Mouse (Mus musculus) gastrocnemius, postnatal 25 days (tissue): ENCODE results near the gene Fyn. TPM values are rescaled to one million over a fixed set of nuclear protein-coding genes. Genes with fewer than 3 reads are reported as not detected.
A peak's percentile ranks its signal among the peaks of the same experiment; 100 is the strongest.

Source experiments
- DNase-seq: peaks from one replicate; pipeline ENCODE4 v3.0.0; 2022
- total RNA-seq, 2 experiments: library from RNA; stranded (reverse); gene quantifications; 1 replicate in 1 of 2; 2 replicates in 1 of 2; pipeline ENCODE4 v1.2.3; 2021

Fyn gene
- total RNA-seq, 2 experiments from 2014 or later, result 7.1 to 9.8 TPM

DNA sequence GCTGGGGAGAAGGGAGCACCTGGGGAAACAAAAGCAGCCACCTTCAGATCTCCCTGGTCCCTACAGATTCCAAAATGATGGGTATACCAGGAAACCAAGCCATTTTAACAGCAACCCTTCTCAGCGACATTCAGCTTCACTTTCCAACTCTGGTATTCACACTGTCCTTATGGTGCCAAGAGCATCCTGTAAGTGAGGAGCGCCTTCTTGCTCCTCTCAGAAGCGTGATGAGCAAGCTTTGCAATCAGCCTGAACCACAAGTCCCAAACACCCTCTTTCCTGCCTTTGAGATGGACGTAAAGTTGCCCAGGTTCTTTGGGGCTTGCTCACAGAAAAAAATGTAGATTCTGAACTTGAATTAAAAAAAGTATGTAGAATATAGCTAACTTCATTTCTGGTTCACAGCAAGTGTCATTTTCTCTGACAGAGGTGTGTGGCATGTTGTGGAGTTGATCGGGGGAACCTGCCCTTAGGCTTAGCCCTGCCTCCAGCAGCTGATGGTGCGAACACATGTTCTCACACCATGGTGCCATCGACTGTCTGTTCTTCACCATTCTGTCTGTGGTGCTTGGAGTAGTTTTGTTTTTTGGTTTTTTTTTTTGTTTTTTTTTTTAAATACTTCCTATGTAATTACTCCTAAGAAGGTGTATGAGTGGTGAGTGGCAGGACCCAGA lies 102.5 kb downstream of the Fyn start:
- DNase-seq, result no peak

DNA sequence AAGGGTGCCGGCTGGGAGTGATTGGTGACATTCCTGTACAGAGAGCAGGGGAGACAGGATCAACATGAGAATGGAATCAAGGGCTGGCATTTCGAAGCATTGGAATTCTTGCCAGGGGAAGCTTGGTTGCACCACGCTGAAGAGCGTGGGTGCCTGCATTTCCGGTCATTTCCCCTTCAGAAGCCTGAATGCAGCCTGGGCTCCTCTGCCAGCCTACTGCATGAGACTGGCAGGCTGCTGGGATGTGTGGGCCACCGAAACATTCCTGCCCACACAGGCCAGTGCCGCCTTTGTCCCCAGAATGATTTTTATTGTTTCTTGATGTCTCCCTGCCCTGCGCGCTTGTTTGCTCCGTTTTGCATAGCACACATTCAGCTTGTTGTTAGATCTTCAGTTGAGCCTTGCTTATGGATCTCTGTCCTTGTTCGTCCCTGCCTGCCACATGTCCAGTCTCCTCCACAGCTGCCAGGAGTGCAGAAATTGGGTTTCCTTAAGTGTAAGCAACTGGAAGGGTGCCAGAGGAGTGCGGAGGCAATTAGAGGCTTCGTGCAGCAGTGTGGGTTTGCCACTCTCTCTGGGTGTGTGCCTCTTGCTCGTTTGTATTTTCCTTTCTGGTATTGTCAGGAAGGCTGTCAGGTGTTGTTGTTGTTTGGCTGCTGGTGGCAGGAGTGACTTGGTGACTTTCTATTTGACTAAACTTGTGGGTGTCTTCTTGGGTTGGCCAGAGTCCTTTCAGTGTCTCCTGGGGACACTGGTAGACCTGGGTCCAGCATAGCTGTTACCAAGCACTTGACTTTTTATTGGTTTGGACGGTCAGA lies 103.3 kb downstream of the Fyn start:
- peak; percentile 40 for DNase-seq

DNA sequence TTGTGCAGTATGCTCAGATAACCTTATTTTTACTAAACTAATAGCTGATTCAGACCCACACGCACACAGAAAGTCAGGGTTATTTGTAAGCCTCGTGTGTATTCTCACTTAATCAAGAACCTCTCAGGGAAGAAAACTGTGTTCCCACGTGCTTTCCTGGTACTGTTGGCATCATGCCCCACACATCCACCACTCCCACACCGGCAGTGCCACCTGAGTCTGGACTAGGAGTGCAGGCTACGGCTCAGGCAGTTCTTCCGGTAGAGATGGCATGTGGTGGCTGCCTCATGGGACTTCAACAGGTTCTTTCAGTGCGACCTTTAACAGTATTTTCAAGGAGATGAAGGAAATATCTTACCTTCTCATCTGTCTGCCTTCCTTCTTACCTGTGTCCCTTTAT lies 104.3 kb downstream of the Fyn start:
- DNase-seq, result no peak

DNA sequence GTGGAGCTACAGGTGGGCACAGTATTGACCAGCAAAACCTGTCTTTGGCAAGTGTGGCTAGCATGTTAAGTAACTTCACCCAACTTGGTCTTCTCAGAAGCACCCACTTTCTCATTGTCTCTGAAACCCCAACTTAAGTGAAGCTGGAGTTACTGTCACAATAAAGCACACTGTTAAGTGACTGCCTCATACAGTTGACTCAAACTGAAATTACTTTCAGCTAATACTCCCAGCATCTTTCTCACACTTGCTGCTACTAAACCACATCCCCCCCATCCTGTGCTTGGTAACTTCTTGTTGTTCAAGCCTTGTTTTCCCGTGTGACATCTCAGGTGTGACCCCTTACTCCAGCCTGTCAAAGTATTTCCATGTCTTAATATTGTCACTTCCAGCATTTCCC lies 110.7 kb downstream of the Fyn start:
- no peak for DNase-seq

DNA sequence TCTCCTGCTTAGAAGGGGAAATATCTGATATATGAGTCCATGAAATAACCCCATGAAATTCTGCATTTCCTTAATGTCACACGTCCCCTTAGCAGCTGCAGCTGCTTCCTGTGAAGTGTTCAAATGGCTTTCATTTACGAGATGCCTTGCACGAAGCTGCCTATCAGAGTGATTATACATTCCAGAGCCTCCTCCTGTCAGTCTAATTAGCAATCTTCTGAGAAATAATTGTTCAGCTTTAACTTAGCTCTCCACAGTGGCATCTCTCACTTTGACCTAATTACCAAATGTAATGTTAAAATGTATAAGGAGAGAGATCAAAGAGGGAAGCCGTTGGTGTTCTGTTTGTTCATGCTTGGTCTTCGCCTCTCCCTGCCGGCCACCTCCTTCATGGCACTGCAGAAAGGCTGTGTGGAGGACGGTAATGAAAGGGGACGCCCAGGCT lies 115.7 kb downstream of the Fyn start:
- DNase-seq, result no peak

DNA sequence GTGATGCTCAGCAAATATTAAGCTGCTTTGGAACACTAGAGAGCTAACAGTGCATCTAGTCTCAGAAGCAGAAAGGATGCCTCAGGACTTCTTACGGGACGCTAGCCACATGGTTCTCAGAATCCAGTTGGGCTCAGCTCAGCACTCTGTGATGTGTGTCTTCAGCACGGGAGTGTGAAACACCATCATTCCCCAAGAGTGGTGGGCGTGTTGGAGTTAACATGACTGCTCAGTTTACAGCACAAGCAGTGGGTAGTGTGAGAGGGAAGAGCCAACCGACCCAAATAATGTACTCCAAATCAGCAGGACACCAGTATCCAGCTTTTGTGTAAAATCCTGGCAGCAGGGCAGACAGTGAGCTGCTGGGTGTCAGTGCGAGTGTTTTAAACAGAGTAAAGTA lies 116.2 kb downstream of the Fyn start:
- DNase-seq, result no peak

DNA sequence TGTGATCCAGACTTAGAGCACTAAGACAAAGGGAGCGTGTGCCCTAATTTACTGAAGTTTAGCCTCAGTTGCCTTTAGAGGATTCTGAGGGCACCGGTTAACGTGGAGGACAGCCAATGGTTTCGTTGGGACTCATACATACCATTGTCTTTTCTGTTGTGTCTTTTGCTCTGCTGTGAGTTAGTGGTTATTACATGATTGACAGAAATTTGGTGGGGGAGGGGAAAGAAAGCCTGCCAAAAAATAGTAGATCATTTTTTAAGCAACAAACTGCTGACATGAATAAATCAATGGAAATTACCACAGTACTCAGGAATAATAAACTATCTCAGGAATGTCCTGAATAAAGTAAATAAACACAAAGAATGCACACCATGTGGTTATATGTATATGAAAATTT lies 117.3 kb downstream of the Fyn start:
- DNase-seq, result no peak

DNA sequence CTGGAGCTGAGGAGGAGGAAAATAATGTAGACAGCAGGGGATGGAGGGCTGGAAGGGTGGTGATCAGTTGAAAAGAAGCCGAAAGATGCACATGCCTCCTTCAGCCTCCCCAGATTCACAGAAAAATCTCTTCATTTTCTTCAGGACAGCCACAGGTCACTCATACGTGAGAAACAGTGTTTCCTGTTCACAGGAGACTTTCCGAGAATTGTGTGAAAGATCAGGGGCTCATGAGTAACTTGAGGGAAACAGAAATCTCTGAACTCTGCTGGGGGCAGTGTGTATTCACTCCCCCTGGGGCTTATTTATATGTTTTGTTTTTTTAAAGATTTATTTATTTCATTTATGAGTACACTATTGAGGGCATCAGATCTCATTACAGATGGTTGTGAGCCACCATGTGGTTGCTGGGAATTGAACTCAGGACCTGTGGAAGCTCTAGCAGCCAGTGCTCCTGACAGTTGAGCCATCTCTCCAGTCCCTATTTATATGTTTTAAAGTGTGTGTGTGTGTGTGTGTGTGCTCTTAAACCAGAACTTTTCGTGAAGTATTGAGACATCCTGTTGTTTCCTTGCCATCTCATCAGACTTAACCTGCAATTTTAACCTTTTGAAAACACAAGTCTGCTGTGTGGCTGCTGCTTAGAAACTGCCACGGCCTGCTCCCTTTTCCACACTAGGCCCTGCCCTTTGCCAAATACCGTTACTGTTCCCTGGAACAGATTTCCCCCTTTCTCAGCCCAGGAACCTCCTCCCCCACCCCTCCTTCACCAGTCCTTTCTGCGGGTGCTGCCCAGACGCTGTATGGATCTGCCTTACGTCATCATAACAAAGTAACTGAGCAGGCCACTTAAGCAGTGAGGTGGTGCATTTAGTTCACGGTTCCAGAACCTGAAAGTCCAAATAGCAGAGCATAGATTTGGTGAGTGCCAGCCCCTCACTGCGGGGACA lies 118.1 kb downstream of the Fyn start:
- DNase-seq, result no peak

DNA sequence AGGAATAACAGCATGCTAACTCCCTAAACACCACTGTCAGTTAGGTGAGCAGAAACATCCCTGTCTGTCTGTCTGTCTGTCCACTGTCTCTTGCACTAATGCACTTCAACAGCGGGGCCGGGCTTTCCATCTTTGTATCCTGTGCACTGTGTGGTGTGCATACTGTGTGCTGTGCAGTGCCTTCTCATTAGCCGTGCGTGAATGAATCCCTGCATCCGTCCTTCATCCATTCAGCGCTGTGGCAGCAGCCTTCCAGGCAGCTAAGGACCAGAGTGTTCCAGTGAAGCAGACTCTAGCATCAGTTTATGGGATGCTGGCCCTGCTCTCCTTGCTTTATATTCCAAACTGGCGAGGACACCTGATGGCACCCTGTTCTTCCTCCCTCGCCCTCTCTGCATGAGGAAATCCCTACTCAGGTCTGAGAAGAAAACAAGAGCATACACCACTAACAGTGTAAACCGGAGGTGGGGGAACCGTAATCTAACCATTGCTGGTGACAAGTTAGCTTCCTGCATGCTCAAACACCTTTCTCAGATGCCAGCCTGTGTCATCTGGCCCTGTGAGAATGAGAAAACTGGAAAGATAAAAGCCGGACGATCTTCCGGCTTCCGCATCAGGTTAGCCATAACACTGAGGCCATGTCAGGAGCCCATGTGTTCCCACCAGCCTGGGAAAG lies 119.2 kb downstream of the Fyn start:
- DNase-seq, result no peak

DNA sequence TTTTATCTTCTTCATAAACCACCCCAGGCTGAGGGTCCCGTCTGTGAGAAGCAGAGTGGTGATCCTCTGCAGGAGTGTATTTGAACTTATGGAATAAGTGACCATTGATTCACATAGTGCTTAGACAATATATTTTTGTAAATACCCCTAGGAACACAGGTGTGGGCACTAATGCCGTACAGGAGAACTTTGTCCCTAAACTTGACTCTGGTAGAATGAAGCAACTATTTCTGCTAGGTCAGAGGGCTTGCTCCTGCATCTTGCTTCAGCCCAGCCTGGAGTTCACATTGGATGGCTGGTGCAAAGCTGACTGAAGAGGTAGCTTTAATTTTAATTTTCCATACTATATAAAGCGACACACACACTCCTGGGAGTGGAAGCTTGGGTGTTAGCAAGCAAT lies 119.9 kb downstream of the Fyn start:
- no peak for DNase-seq

DNA sequence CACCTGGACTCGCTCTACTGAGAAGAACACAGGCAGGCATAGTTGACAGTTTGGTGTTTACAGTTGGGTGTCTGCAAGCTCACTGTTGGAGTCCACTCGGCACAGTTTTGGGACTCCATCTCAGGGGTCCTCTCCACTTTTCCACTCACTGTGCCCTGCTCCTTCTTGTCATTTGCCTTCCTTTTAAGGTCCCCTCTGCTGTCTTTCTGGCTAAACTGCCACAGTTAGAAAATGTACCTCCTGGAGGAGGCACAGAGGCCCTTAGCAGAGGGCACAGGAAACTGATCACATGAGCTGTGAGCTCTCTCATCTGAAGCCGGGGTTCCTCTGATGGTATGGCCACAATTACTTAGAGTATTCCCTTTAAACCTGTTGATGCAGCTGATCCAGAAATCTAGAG lies 120.3 kb downstream of the Fyn start:
- no peak for DNase-seq

DNA sequence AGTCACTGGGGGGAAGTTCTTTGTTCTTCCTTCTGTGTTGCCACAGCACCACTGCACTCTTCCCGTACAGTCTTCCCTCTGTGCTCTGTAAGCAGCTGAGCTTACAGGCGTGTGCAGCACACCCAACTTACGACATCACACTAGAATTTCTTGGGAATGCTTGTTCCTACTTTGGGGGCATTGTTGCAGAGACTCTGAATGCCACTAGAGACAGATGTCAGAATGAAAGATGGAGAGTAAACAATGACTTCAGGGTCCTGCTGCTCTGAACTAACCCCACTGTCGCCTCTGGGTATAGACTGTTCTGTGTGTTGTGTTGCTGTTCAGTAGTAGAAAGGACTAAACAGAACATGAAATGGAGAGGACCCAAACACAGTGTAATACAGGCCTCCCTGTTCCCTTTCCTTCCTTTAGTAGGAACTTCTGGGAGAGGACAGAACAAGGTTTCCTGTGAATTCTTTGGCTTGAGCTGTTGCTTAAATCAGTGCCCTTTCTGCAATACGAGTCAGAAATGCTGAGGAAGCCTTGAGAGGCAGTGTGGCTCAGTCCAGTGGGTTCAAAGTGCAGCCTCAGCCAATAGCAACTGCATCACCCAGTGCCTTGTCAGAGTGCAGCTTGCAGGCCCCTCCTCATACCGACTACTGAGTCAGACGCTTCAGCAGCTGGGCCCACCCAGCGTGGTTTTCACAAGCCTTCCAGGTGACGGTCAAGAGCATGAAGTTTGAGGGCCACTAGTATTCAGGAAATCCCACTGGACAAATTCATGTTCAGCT lies 121.9 kb downstream of the Fyn start:
- no peak for DNase-seq

DNA sequence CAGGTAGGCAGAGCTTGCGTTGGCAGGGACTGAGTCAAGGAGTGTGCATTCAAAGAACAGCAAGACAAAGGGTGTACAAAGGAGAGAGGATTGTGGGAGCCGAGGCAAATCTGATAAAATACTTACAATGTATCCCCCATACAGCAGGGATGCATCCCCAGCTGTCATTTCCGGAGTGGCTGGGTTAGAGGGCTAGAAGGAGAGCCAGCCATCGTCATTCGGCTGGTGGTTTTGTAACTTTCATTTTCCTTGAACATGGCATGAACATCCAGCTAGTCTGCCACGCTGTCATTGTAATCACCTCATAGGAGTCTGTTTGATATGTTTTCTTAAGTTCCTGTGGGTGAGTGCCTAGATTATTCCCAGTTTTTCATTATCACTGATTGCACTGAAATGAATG lies 123.5 kb downstream of the Fyn start:
- DNase-seq, result no peak

DNA sequence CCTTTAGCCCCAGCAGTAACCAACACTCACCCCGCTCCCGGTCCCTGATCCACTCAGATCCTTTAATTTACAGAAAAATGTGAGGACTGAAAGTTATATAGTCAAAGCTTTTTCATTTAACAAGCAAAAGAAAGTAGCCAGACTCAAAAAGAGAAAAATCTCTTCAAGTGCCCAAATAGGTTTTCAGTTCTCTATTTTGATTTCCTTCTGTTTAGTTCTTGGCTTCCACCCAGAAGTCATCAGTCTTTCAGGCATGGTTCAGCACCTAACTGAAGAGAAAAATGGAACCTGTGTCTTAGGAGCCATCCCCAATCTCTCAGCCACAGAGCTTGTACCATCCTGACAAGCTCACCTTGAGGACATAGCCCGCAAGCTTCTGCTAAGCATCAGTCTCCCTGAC lies 124.4 kb downstream of the Fyn start:
- no peak for DNase-seq

DNA sequence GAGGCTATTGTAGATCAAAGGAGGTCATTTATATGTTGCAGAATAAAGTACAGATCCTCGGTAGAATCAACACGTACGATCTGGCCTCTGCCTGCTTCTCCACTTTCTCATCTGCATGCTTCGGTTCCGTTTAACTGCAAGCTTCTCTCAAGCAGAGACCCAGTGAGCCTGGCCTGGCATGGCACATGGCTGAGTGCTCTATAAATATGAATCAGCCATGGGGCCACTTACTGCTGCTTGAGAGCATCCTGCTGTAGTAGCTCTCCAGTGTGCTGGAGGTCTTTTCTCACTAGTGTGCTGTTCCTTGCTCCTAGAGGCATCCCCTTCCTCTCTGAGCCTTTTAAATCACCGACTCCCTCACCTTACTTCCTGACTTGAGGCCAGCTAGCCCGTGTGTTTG lies 130.0 kb downstream of the Fyn start:
- no peak for DNase-seq

DNA sequence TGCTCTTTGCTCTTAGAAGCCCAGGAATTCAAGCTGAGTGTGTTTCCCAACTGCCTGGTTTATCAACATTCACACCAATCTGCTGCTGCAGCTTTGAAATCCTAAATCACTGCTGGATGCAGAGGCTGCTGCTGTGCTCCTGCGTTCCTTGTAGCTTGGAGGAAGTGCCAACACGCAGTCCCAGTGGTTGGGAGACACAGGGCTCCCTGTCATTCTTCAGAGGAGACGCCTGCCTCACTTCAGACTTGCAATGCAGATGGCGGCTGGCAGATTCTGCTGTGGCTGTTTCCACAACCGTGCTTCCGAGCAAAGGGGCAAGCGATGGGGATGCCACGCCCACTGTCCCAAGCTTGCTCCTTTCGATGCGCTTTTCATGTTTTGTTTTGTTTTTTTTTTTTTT lies 132.9 kb downstream of the Fyn start:
- no peak for DNase-seq

DNA sequence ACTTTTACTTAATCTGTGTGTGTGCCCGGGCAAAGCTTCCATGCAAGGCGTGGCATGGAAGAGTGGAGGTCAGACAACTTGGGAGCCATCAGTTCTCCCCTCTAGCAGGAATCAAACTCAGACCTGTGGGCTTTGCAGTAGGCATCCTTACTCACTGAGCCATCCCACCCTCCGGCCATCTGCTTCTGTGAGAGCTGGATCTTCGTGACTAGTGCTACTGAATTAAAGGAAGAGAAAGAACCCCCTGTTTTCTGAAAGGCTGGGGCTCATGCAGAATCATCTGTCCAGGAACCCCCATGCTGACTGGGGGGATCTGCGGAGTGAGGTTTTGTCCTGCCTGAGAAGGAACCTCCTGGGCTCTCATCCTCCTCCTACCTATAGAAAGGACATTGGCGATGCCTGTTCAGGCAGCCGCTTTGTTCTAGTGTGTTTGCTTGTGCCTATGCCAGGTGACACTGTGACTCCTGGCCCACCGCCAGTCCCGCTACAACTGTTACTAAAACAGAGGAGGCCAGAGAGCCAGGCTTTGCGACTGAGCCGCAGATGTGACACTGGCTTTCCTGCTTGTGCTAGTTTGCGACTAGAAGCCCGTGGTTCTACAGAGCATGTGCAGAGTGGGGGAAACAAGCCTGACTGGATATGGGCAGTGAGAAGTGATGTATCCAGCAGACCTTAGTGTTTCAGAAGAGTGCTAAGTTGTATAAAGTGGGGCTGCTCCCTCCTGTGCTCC lies 133.5 kb downstream of the Fyn start:
- DNase-seq, result peak; percentile 52

DNA sequence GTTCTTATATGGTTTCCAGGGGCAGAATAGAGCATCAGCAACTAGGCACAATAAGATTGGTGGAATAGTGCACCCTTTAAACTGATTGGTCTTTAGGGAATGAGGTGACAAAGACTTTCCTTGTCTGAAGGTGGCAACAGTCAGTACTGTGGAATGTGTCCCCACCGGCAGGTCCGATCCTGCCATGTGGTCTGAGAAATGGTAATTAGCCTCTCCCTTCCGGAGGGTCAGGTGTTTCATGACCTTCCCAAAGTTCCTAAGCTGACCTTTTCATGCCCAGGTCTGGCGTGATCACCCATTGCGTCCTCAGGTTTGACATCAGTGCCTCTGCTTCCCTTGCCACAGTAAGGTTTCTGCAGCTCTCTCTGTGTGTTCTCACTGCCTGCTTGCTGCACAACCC lies 134.7 kb downstream of the Fyn start:
- DNase-seq, result no peak

DNA sequence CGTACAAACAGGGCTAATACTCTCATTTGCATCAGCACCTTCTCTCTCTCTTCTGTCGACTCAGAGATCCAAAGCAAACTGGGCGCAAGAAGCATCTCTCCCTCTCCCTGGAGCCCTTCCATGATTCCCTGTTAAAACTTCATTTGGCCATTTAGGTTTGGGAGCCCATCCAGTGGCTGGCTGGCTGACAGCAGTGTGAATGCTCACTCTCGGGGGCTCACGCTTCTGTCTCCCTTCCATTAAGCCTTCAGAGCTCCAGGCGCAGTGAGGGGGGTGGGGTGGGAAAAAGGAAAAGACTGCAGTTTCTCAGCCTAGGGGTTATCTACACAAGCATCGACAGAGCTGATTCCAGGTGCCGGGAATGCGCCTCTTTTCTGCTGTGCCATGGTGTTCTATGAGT lies 136.4 kb downstream of the Fyn start:
- DNase-seq, result no peak

DNA sequence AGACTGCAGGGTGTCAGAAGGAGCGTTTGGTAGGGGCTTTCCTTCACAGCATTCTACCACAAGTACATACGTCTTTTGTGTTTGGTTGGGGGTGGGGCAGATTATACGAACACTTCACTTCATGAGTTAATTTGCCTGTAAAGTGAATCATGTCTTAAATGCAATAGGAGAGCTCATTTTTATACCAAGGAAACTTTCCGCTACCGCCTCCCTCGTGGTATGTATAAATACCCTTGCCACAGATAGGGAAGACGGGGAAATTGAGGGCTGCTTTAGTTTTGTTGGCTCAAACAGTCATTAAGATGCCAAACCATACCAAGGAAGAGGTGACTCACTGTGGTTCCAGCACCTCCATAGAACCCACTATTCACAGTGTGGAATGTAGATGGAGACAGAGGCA lies 137.0 kb downstream of the Fyn start:
- no peak for DNase-seq

DNA sequence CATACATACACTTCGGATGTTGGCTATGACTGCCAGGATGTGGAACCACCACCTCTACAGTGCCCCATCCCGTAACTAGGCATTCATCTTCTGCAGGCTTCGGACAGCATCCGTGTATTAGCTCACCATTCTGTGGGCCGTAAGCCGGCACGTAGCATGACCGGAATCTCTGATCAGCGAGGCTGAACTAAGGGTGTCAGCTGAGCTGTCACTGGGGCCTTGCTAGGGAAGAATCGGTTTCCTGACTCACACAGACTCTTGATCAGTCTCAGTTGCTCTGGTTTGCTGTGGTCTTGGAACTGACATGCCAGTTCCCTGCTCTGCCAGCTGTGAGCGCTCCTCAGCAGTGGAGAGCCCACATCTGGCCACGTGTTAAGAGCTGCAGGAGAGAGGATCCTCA lies 137.7 kb downstream of the Fyn start:
- DNase-seq, result no peak
